Mouse (Mus musculus) heart, adult 2 months (tissue): Measurements from ENCODE around the gene Rhox4f.
"Not testable (repeated sequence)": the region's sequence is repeated elsewhere in the genome, so short reads cannot be mapped to it uniquely, and the experiment has no call there.

Experiments
- CTCF ChIP-seq: fragments of 200-600 bp; IDR thresholded peaks from 2 replicates; pipeline ENCODE4 v1.8.1; 2022; ENCODE audit warnings: antibody characterized with exemption, mild to moderate bottlenecking, moderate library complexity
- POLR2A ChIP-seq: fragments of 200-500 bp; IDR thresholded peaks from 2 replicates; pipeline ENCODE4 v1.6.1; 2011; ENCODE audit warnings: mild to moderate bottlenecking, low read depth, low read length, control low read depth; ENCODE audit not compliant: insufficient read depth

GRCm38 (mm10) chrX:37643370-37643769 lies 35.9 kb upstream of the Rhox4f start, which contains the start of gene Rhox2g:
- not testable (repeated sequence) for TF ChIP-seq CTCF, POLR2A
